Mouse (Mus musculus) 3T3-L1 (cell line): Measurements from ENCODE around the gene 1700029I15Rik.

ENCODE experiments used
- DNase-seq: peaks from one replicate; pipeline ENCODE4 v3.0.0-alpha.2; 2015; ENCODE audit warnings: low read depth, low spot score

1700029I15Rik gene

DNA sequence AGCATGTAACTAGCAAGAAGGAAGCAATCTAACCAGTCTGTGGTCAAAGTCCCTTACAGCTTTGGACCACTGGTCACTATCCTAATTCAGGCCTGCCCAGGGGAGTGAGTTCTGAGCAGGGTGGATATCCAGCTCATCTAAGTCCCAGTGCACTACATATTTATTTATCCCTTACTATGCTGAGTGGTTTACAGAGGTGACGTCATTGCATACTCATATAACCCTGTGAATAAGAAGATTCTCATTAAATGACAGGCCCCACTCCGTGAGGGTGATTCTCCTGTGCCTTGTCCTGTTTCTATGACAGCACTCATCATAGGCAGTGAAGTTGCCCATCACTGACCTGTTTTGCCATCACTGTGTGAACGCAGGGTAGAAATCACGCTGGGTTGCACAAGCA lies 43.0 kb downstream of the 1700029I15Rik start:
- DNase-seq: no peak

DNA sequence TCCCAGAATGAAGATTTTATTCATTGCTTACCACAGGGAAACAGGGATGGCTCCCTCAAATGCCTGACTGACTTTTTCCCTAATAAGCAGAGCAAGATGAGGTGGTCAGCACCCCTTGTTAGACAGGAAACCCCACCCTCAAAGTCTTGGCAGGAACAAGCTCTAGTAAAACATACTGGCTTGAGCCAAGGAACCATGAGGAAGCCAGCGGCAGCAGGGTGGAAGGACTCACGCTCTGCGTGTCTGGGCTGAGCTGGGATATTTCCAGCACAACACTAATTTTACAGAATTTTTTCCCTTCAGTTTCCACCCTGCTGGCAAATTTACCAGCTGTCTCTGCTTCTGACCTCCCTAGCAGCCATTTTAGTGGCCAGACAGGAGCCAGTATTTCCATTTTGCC lies 44.1 kb downstream of the 1700029I15Rik start:
- no peak for DNase-seq

DNA sequence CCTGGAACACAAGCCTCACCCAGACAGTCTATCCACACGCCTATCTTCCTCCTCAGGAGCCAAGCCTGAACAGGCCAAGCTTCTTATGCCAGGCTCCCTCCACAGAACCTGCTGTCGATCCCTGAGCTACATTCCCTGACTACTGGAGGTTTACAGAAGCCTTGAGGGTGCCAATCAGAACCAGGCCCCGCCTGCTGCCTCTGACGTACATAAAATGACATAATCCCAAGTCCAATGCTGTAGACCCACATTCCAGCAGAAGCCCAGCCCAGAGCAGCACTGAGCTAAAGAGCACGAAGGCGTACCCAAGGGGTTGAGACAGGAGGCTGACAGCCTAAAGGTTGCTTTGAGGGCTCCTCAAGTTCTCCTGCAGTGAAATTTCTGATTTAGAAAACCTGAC lies 45.5 kb downstream of the 1700029I15Rik start:
- DNase-seq: peak; percentile 31

DNA sequence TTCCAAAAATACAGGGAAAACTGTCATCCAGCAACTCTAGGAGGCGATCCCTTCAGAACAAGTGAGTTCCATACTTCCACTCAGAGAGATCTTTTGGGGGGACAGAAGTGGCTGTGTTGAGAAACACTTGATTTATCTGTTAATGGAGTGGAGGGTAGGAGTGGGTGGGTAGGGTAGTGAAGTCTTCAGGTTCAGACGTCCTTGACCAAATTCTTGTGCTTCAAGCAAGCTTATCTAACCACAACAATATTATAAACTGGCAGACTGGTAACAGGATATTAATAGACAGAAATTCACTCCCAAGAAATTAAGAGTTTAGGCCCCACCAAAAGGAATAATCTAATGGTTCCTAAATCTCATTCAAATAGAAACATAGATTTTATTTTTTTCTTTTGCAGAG lies 47.8 kb downstream of the 1700029I15Rik start:
- no peak for DNase-seq

DNA sequence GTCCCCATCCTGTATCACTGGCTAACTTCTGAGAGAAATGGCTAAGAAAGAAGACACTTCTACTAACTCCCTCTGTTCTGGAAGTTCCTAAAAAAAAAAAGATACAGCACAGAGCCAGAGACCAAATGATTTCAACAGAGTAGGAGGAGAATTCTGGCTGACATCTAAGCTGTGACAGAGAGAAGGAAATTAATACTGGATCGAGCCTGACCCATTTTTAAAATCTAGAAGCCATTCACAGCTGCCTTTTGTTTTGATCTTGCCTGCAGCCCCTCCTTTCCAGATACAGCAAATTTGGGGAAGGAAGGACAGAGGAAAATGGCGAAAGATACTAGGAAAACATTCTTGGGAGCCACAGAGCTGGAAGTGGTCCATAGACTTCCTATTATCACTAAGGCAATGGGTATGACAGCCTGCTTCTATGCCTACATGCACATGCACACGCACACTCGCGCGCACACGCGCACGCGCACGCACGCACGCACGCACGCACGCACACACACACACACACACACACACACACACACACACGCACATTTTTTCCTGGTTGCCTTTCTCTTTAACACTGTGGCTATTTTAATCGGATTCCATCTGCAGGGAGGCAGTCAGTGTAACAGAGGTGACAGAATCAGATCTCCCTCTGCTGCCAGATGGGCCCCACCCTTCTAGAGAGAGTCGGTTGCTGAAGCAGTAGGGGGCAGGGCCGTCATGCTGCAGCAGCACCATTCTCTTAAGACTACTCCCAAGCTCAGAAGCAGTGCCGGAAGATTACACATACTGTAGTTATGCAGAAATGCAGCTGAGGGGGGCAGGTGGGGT lies 48.6 kb downstream of the 1700029I15Rik start:
- DNase-seq: peak; percentile 84

DNA sequence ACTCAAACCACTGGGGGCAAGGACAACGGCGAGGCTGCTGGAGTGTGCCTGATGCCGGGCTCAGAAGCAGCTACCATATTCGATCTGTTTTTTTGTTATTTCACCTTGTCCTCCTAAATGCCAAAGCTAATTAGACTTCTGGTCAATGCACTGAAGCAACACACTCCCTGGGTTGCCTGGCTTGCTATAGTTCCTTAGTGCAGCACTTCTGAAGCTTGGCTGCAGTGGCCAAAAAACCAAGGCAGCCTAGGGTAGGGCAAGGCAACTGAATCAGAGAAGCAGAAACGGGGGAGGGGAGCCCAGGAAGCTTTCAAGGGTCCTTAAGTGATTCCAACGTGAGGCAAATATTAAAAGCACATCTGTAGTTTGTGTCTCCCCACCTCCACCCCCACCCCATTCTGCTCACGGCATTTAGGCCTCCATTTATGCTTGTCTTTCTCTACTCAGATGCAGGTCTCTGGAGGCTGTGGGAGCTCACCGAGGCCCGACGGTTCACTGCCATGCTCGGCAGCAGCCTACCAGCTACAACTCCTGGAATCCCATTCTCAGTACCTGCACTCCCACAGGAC lies 49.4 kb downstream of the 1700029I15Rik start:
- no peak for DNase-seq

DNA sequence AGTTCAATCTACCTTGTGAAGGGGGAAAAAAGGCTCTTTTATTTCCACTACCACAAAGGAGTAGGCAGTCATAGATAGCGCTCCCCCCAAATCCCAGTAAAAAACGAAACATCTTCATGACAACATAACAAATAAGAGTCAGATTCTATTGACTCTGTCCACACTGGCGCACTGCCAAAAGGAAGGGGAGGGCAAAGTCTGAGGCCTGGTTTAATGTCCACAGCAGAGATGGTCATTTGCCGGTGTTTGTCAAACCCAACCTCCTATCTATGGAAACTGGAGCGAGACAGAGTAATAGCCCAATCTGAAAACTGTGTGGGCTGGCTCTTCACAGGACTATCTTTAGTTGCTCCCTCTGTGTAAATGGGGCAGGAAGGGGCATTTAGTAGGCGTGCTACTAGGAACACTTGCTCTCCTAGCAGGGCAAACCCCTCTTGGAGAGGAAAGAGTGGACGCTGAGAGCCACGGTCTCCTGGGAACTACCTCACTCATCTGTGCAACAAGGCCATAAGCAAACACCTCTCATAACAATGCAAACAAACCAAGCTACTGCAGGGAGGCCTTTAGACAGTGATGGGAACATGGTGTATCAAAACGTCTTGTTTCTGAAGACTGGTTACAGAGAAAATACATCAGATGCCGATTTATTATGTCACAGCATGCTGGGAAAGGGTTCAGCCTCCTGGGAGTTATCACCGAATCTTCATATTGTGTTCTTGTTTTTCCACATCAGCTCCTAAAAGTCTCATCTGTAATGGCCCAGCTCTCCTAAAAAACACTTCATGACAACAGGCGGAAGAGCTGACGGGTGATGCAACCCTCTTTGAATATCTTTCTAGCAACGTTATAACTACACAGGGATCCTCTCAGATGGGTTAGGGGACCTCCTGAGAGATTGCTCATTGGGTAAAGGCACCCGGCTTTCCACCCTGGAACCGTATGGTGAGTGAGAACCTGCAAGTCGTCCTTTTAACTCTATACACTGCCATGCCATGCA lies 50.3 kb downstream of the 1700029I15Rik start:
- peak; percentile 72 for DNase-seq

DNA sequence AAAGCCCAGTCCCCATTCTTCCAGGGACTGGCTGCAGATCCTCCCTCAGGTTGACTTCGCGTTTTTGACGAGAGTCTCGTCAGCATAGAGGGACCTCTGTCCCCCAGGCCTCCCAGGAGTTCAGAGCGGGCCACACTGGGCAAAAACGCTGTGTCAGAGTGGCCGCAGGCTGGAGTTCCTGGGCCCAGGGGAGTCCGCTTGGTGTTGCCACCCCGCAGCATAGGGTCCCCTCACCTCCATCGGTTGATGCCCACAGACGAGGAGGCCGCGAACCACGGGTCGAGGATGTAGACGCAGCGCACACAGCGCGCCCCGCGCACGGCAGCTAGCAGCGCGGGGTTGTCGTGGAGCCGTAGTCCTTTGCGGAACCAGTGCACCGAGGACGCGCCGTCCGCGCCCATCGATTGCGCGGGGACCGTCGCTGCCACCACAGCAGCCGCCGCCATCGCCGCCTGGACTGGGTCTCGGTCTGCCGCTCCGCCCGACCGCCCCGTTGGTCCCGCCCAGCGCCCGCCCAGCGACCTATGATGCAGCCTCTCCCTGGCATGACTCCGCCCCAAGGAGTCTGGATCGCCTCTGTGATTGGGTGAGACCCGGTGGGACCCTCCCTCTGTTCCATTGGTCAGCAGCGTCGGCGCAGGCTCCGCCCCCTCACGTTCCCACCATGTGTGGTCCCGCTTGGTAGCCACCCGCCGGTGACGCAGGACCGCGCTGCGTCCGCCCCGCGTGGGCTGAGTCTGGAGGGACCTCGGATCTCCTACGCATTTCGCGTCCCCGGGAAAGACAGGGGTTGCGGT lies 51.4 kb downstream of the 1700029I15Rik start, which contains the start of gene Cry2:
TSS of gene Cry2 (minus strand) at position 466 of the 797 bp plus-strand sequence.
- DNase-seq: peak; percentile 99

DNA sequence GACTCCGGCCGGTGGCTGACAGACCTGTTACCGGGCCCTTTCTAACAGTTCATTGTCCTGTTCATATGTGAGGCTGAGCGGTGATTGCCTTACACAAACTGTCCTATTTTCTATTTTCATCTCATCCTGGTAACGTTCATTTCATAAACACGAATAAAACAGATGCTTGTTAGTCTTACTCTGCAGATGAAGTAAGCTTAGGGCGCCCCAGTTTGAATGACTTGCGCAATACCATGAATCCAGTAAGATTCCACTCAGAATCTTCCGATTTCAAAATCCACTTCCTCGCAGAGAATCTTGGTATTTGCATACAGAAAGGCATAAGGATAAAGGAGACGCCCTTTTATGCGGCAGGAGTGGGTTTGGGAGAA lies 52.0 kb downstream of the 1700029I15Rik start:
- DNase-seq: no peak

DNA sequence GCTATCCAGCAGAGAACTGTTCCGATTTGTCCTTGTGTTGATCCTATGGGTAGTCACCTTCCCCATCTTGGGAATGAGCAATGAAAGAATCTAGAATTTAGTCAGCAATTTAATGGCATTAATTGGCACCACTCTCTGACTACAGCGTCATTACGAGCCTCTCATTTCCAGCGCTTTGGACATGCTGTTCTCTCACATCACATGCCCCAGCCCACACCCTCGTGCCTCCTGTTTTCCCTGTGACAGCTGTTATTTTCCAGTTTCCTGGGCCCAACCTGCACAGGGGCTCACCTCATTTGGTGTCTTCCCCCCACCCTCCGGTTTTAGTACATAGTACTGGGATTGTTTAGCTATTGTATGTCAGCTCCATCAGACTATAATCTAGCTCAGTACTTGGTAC lies 52.7 kb downstream of the 1700029I15Rik start:
- DNase-seq: no peak
